Mouse (Mus musculus) embryonic fibroblast, embryonic 13.5 days (primary cell): ENCODE measurements around the gene Carns1. TPM values are rescaled to one million over a fixed set of nuclear protein-coding genes. Genes with fewer than 3 reads are reported as not detected.

Experiments used
- H3K27ac ChIP-seq: 2 replicates; pipeline ENCODE4 v1.5.1; 2012; ENCODE audit warnings: low read length, control low read depth, inconsistent platforms; ENCODE audit not compliant: insufficient read depth
- H3K4me1 ChIP-seq: 2 replicates; pipeline ENCODE4 v1.6.1; 2011; ENCODE audit warnings: low read length; ENCODE audit not compliant: control insufficient read depth, insufficient read depth
- H3K4me3 ChIP-seq: 2 replicates; pipeline ENCODE4 v1.5.1; 2011; ENCODE audit warnings: mild to moderate bottlenecking, control low read depth, low read length; ENCODE audit not compliant: insufficient read depth
- CTCF ChIP-seq: IDR thresholded peaks from 2 replicates; pipeline ENCODE4 v1.5.1; 2011; ENCODE audit warnings: mild to moderate bottlenecking, control low read depth, low read length, moderate library complexity, borderline replicate concordance; ENCODE audit not compliant: insufficient read depth
- POLR2A ChIP-seq: IDR thresholded peaks from 2 replicates; pipeline ENCODE4 v1.6.1; 2011; ENCODE audit warnings: low read depth, mild to moderate bottlenecking, control low read depth, low read length, moderate library complexity
- polyA plus RNA-seq: library from polyadenylated mRNA; stranded (reverse); fragments of >200 nt; gene quantifications from 2 replicates; pipeline ENCODE4 v1.2.4, GENCODE M21; 2011; ENCODE audit warnings: low read depth; ENCODE audit not compliant: missing spikeins, insufficient read length

The Carns1 gene
- polyA plus RNA-seq, 1 experiment = 4.4 TPM

GRCm38 (mm10) chr19:4162646-4163542, 12.4 kb downstream of the Carns1 start, which contains the start of gene Rps6kb2:
Gene Rps6kb2, minus strand, starts transcription at chr19:4163354.
- peak within 1 kb of the TSS; percentile 74 for H3K4me3 ChIP-seq
- H3K27ac ChIP-seq = no peak within 1 kb of the TSS
- TF ChIP-seq CTCF = no peak
- TF ChIP-seq POLR2A = peak; percentile 66
- H3K4me1 ChIP-seq = no peaks in the 10 kb centered on the region

- no peaks in the 10 kb centered on the region for H3K4me1 ChIP-seq
- no peak for TF ChIP-seq POLR2A
- TF ChIP-seq CTCF = no peak
- H3K27ac ChIP-seq = no peak overlapping the region
- no peak overlapping the region for H3K4me3 ChIP-seq
Measured at GRCm38 (mm10) chr19:4159049-4159448, 16.2 kb downstream of the Carns1 start.

GRCm38 (mm10) chr19:4156771-4157170, 18.5 kb downstream of the Carns1 start:
- no peaks in the 10 kb centered on the region for H3K4me1 ChIP-seq
- no peak overlapping the region for H3K27ac ChIP-seq
- TF ChIP-seq POLR2A = no peak
- TF ChIP-seq CTCF = no peak
- H3K4me3 ChIP-seq = no peak overlapping the region

GRCm38 (mm10) chr19:4156073-4156579, 19.2 kb downstream of the Carns1 start:
- no peak for TF ChIP-seq CTCF
- no peak for TF ChIP-seq POLR2A
- no peak overlapping the region for H3K4me3 ChIP-seq
- no peaks in the 10 kb centered on the region for H3K4me1 ChIP-seq
- no peak overlapping the region for H3K27ac ChIP-seq

GRCm38 (mm10) chr19:4155223-4156072, 19.8 kb downstream of the Carns1 start:
- no peak overlapping the region for H3K27ac ChIP-seq
- H3K4me1 ChIP-seq = no peaks in the 10 kb centered on the region
- TF ChIP-seq POLR2A (no peak), CTCF (no peak)
- H3K4me3 ChIP-seq = no peak overlapping the region

- H3K4me3 ChIP-seq = no peak overlapping the region
- no peaks in the 10 kb centered on the region for H3K4me1 ChIP-seq
- no peak overlapping the region for H3K27ac ChIP-seq
- TF ChIP-seq CTCF (no peak), POLR2A (no peak)
Measured at GRCm38 (mm10) chr19:4154437-4155222, 20.6 kb downstream of the Carns1 start.

GRCm38 (mm10) chr19:4153232-4153654, 22.0 kb downstream of the Carns1 start, which contains the start of gene Ptprcap:
Gene Ptprcap, plus strand, starts transcription at chr19:4153604.
- no peaks in the 10 kb centered on the region for H3K4me1 ChIP-seq
- no peak within 1 kb of the TSS for H3K4me3 ChIP-seq
- H3K27ac ChIP-seq = no peak within 1 kb of the TSS
- TF ChIP-seq POLR2A (0 out of 2 replicates have a peak, but pooled peaks have one; percentile 11), CTCF (no peak)

GRCm38 (mm10) chr19:4152445-4153231, 22.6 kb downstream of the Carns1 start:
- H3K4me1 ChIP-seq = no peaks in the 10 kb centered on the region
- H3K4me3 ChIP-seq = no peak overlapping the region
- H3K27ac ChIP-seq = no peak overlapping the region
- TF ChIP-seq CTCF (no peak), POLR2A (0 out of 2 replicates have a peak, but pooled peaks have one; percentile 29)
